Mouse (Mus musculus) embryo, embryonic 10 days (tissue): ENCODE results near the gene Gm5129.
"Not testable (repeated sequence)": the region's sequence is repeated elsewhere in the genome, so short reads cannot be mapped to it uniquely, and the experiment has no call there.

Source experiments
- DNase-seq: peaks from one replicate; pipeline ENCODE4 v3.0.0-alpha.2; 2015; ENCODE audit warnings: low spot score

The Gm5129 gene

DNA sequence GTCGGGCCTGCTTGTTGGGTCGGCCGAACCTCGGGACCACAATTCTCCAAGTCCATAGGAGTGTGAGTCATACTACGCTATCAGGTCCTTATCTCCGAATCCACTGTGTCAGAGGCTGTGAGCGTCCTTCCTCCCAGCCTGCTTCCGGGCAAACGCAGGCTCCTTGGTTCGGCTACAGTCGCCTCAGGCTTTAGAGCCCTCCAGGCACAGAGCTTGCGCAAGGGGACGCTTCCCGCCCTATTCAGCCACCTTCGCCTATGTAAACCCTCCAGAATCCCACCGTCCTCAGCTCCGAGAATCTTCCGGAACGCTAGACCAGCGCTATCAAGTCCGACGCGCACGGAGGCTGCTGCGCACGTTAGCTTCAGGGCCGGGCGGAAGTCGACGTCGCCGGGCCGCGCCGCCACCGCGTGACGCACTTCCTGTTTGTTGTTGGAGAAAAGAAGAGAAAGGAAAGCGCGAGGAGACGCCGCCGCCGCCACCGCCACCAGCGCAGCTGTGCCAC is at the start of gene Gm5129, which contains the start of gene Dnajb6:
Gene Gm5129, minus strand, starts transcription at position 380 of the 505 bp plus-strand sequence.
Gene Dnajb6, plus strand, starts transcription at position 132 of the 505 bp plus-strand sequence.
- peak; percentile 99 for DNase-seq

- DNase-seq = not testable (repeated sequence)
Observed at GRCm38 (mm10) chr5:29784906-29785305, 49.2 kb upstream of the Gm5129 start.

GRCm38 (mm10) chr5:29782261-29782660 is 46.5 kb upstream of the Gm5129 start:
- no peak for DNase-seq

GRCm38 (mm10) chr5:29779733-29780132 is 44.0 kb upstream of the Gm5129 start:
- DNase-seq = not testable (repeated sequence)

DNA sequence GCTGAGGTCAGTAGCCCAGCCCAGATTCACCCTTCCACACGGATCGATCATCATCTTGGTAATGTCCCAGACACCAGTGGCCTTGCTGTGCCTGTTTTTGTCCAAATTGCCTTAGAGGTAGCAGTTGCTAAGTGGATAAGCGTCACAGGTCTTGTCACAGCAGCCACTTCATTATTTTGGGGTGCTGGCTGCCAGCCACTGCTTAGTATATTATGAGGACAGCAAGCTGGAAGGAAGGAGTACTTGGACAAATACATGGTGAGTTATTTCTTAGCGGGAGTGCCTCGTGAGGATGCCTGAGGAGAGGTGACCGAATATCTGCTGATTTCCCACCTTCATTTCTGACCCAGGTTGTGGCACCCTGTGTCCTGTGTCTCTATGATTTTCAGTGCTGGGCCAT is 42.3 kb upstream of the Gm5129 start:
- no peak for DNase-seq

GRCm38 (mm10) chr5:29775437-29775836 is 39.7 kb upstream of the Gm5129 start:
- DNase-seq = no peak

- no peak for DNase-seq
Observed at GRCm38 (mm10) chr5:29773460-29774150, 37.9 kb upstream of the Gm5129 start.

DNA sequence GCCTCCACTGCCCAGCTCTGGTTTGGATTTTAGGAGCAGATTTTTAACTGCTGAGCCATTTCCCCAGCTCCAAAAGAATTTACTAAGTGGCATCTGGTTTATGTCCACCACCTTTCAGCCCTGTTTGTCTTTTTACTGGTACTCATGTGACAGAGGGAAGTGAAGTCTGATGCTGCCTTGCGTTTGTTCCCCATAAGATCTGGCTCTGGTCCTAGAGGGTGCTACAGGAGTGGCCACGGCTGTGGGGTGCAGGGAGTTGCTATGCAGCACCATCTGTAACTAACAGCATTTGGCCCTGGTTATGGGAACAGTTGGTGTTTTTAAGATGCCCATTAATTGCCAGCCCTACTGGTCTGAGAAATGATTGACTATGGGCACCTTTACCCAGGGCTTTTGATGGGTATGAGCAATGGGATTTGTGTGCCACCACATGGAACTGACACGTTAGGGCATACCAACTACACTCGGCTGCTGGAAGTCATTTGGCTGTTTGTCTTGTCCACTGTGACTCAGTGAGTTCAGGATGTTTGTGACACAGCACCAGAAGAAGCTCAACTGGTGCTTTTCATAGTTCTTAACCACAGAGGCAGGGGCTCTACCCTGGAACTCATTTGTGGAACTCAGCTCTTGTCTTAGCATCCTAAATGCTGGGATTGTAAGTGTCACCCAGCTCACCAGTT is 37.1 kb upstream of the Gm5129 start:
- DNase-seq = no peak

- no peak for DNase-seq
Observed at GRCm38 (mm10) chr5:29772038-29772437, 36.3 kb upstream of the Gm5129 start.

DNA sequence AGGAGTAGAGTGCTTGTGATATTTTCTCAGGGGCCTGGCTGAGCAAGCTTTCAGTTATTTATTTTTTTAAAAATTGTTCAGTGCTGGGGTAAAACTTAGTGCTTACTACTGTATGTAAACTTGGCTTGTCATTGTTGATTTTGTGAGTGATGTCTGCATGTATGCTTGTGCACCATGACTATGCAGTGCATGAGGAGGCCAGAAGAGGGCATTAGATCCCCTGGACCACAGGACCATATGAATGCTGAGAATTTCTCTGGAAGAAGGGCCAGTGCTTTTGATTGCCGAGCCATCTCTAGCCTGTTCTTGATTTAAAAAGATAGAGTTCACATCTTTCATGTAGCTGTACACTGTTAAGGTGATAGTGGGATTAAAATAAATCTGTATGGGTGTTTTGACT is 35.2 kb upstream of the Gm5129 start:
- peak; percentile 39 for DNase-seq

DNA sequence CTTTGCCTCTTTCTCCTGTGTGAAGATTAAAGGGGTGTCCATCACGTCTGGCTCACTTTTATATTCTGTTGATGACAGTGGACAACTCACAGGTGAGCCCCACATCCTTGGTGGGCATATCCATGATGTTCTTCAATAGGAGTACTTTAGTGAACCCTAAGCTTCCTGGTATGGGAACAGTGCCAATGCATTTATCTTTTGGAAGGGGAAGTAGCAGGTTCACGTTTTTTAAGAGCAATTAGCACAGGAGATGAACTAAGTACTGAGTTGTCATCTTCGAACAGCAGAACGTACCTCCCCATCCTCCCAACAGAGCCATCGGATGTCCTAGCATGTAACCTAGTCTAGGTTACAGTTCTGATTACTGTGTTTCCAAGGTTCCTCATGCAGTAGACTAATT is 23.6 kb upstream of the Gm5129 start:
- no peak for DNase-seq

DNA sequence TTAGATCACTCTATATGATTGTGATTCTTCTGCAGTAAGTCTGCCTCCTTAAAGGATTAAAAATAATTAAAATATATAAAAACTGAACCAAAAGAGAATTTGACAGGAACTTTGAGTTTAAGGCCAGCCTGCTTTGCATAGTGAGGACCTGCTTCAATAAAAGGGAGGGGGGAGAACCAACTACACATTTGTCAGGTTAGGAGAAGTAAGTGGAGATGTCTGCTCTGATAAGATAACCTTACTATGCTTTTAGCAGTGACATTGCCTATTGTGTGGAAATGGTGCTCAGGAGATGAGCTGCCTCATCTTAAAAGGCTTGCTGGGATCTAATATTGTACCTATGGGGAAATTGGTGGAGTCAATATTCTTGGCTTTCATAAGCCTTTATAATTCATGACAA is 17.2 kb upstream of the Gm5129 start:
- no peak for DNase-seq

- DNase-seq = no peak
Observed at GRCm38 (mm10) chr5:29751306-29751705, 15.6 kb upstream of the Gm5129 start.

DNA sequence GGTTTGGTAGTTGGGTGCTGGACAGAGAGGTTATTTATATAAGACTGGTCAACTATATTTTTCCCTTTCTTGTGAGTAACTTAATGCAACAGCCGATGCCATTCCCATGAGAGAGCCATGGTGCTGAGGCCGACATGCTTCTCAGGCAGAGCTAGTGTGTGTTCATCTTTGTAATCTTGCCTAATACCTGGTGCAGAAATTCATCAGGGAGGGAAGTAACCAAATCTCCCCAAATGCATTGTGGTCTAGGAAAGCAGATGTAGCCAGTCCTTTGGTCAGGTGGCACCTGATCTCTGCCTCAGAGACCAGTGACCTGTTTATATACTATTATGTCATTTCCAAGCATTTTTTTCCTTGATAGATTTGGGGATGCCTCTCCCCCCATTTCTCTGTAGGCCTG is 11.9 kb upstream of the Gm5129 start:
- no peak for DNase-seq

- DNase-seq = no peak
Observed at GRCm38 (mm10) chr5:29741093-29741492, 5.4 kb upstream of the Gm5129 start.

DNA sequence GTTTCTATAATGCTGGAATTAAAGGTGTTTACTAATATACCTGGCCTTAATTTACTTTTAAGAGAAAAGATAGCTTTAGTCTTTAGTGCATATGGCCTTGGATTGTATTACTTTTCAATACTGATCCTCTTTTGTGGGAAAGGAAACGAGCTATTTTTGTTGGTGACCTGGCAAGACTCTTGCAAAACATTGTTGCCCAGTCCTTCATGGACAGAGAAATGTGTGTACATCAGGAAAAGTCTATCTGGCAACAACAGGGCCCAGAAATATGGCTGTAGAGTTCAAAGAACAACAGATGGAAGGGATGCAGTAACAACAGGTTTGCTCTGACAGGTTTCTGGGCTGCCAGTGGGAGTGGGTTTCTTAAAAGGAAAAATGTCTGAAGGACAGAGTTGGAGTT is 4.9 kb upstream of the Gm5129 start:
- DNase-seq = no peak

GRCm38 (mm10) chr5:29738076-29738475 is 2.3 kb upstream of the Gm5129 start:
- DNase-seq = no peak

GRCm38 (mm10) chr5:29737471-29737870 is 1.7 kb upstream of the Gm5129 start:
- no peak for DNase-seq

GRCm38 (mm10) chr5:29736942-29737341 is 1.2 kb upstream of the Gm5129 start:
- DNase-seq = no peak

- DNase-seq = peak; percentile 46
Observed at GRCm38 (mm10) chr5:29736073-29736900, 551 bp upstream of the Gm5129 start.

DNA sequence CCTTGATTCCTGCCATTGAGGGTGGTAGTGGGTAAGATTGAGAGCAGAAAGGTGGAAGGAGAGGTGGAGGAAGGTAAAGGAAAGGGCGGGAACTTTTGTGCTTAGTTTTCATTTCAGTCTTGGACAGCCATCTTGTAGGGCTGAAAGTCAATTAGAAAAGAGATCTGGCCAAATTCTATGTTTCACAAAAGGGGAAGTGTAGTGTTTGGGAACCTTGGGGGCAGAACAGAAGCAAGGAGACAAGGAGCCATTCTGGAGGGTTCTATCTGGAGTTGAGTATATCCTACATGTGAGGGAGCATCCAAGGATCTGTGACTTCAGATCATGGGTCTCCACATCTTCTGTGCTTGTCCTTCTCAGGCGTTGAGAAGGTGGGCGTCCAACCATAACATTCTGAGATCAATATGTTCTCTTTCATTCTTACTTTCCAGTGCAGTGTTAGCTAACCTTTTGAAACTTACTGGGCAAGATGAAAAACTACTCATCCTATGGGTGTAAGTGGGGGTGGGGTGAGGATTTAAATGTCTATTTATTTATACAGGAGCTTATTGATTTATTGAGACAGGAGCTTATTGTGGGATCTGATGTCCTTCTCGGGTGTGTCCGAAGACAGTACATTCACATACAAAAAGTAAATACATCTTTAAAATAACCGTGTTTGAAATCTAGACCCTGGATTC is 765 bp downstream of the Gm5129 start:
- DNase-seq = no peak

DNA sequence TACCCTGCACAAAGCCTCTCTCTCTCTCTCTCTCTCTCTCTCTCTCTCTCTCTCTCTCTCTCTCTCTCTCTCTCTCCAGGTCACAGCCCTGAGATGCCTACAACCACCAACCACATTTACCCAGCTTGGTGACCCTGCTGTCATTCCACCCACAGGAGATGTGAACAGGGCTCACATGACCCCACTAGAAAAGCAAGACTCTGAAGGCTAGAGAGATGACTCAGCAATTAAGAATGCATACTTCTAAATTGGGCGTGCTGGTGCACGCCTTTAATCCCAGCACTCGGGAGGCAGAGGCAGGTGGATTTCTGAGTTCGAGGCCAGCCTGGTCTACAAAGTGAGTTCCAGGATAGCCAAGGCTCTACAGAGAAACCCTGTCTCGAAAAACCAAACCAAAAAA is 9.7 kb downstream of the Gm5129 start:
- not testable (repeated sequence) for DNase-seq
